Mouse (Mus musculus): Measurements from ENCODE around the gene Cyp1b1. TPM values are rescaled to one million over a fixed set of nuclear protein-coding genes. Genes with fewer than 3 reads are reported as not detected.

Cyp1b1 gene
- polyA plus RNA-seq, 2 experiments, result 1.8 to 2.5 TPM

DNA sequence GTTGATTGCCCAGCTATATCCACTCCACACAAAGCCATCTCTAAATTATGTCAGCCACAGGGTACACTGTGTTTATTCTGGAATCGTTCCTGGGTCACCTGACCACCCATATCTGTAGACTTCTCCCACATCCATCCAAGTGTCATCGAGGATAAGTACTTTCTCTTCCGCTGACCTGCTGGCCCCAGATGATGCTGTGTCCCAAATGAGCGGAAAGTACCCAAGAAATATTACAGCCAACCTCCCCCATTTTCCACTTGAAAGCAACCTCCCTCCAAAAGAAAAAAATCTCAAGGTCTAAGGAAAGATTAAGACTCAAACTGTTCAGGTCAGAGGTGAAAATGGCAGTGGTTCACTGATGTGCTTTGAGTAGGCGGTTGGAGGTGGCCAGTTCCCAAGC lies 27.8 kb upstream of the Cyp1b1 start:
- WGBS, result 84% methylated on average over 5 of the region's 5 CpGs
- no peak overlapping the region for H3K4me3 ChIP-seq (replicated peaks; ENCODE audit: low read length)

DNA sequence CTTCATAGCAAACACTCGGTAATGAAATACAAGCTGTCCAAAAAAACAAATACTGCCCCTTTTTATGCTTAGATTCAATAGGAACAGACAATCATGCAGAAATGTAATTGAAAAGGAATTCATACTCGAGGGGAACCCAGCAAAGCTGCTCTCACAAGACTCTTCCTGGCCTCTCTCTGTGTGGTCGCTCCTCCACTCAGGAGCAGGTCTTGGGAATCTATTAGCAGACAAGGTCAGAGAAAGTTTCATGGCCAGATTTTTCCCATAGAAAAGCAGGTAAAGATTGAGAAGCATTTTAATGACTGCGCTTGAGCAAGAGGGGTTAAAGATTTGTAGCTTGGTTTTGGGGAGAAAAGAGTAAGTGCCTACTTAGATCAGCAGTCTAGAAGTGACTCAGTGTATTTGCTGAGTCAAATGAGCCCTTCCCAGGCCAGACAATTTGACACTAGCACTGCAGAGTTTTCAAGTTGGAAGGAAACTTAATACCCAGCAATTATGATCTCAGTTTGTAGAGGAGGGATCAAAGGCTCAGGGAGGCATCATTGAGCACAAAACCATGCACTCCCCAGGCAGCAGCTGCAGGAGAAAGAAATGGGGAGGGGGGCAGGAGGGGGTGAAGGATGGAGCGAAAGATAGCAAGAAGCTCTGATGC lies 24.1 kb upstream of the Cyp1b1 start:
- Histone ChIP-seq H3K4me1 (ENCODE audit: control insufficient read depth, insufficient read depth, low read length) (peaks cover 10% of the 10 kb centered on the region), H3K27ac (replicated peaks; ENCODE audit: low read depth, low read length) (no peak overlapping the region), H3K9ac (ENCODE audit: low read depth, low read length, severe bottlenecking) (no peak overlapping the region), H3K36me3 (ENCODE audit: control insufficient read depth, insufficient read depth, low read length) (no peaks in the 10 kb centered on the region), H3K4me2 (replicated peaks; ENCODE audit: low read depth, low read length, severe bottlenecking) (no peak overlapping the region), H3K9me3 (ENCODE audit: control insufficient read depth, low read length) (no peaks in the 10 kb centered on the region), H3K4me3 (replicated peaks; ENCODE audit: low read length) (no peak overlapping the region), H3K27me3 (ENCODE audit: control insufficient read depth, insufficient read depth, low read length) (no peaks in the 10 kb centered on the region)
- DNase-seq (ENCODE audit: low spot score), result no peak
- no peak for TF ChIP-seq POLR2A (IDR thresholded peaks at IDR 0.05; ENCODE audit: borderline replicate concordance, extremely low read depth, insufficient read depth, insufficient read length)
- peak; percentile 44; the same call in 1 of the 2 replicates for ATAC-seq (ENCODE audit: low FRiP score, low read depth)
- 28% methylated on average over 5 of the region's 5 CpGs for WGBS

More for the DNA sequence above, 27.8 kb upstream of the Cyp1b1 start:
- TF ChIP-seq POLR2A (IDR thresholded peaks at IDR 0.05; ENCODE audit: borderline replicate concordance, extremely low read depth, insufficient read depth, insufficient read length), result no peak
- ATAC-seq (ENCODE audit: low FRiP score, low read depth) (no peak), DNase-seq (ENCODE audit: low spot score) (no peak)
- Histone ChIP-seq H3K9ac (ENCODE audit: low read depth, low read length, severe bottlenecking) (no peak overlapping the region), H3K27ac (replicated peaks; ENCODE audit: low read depth, low read length) (no peak overlapping the region), H3K4me1 (ENCODE audit: control insufficient read depth, insufficient read depth, low read length) (peaks cover 10% of the 10 kb centered on the region; the same call in 1 of the 2 replicates), H3K4me2 (replicated peaks; ENCODE audit: low read depth, low read length, severe bottlenecking) (no peak overlapping the region), H3K27me3 (ENCODE audit: control insufficient read depth, insufficient read depth, low read length) (no peaks in the 10 kb centered on the region), H3K9me3 (ENCODE audit: control insufficient read depth, low read length) (no peaks in the 10 kb centered on the region), H3K36me3 (ENCODE audit: control insufficient read depth, insufficient read depth, low read length) (no peaks in the 10 kb centered on the region)

DNA sequence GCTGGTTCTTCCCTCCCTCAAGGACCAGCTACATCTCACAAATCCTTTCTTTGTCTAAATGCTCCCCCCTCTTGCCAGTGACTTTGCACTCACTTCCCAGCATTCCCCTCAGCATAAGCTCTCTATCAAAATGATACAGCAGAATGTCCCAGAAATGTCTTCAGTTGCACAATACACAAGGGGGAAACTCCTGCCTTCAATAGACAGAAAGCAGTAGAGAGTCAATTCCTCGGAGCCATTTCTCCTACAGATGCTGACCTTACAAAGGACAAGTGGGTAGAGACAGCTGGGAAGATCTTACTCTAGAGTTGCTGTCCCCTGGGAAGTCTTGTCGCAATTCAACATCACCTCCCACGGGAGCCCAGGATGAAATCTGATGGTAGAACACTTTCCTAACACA lies 22.7 kb upstream of the Cyp1b1 start:
- DNase-seq (ENCODE audit: low spot score) (no peak), ATAC-seq (ENCODE audit: low FRiP score, low read depth) (no peak)
- no peak overlapping the region for H3K9ac ChIP-seq (ENCODE audit: low read depth, low read length, severe bottlenecking)
- H3K4me1 ChIP-seq (ENCODE audit: control insufficient read depth, insufficient read depth, low read length), result peaks cover 16% of the 10 kb centered on the region
- no peak overlapping the region for H3K4me2 ChIP-seq (replicated peaks; ENCODE audit: low read depth, low read length, severe bottlenecking)
- no peak overlapping the region for H3K27ac ChIP-seq (replicated peaks; ENCODE audit: low read depth, low read length)
- no peak overlapping the region for H3K4me3 ChIP-seq (replicated peaks; ENCODE audit: low read length)
- H3K9me3 ChIP-seq (ENCODE audit: control insufficient read depth, low read length), result no peaks in the 10 kb centered on the region
- 70% methylated on average over 3 of the region's 3 CpGs for WGBS
- TF ChIP-seq POLR2A (IDR thresholded peaks at IDR 0.05; ENCODE audit: borderline replicate concordance, extremely low read depth, insufficient read depth, insufficient read length), result no peak
- no peaks in the 10 kb centered on the region for H3K36me3 ChIP-seq (ENCODE audit: control insufficient read depth, insufficient read depth, low read length)
- H3K27me3 ChIP-seq (ENCODE audit: control insufficient read depth, insufficient read depth, low read length), result peaks cover 9% of the 10 kb centered on the region; the same call in 1 of the 2 replicates

DNA sequence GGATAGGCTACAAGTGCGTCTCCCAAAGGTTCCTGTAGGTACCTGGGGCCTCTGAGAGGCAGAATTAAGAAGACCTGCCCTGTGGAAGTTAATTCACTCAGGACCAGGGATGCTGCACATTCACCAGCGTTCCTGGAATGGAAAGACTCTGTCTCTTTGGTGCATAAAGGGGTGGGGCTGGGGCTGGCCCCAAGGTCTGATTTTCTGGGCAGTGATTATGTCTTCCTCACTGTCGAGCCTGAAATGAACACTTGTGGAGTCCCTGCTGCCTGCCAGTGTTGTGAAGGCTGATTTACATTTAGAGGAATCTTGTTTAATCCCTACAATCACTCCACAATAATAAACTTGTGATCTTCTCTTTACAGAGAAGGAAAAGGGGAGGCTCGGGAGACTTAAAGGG lies 18.2 kb upstream of the Cyp1b1 start:
- 44% methylated on average over 4 of the region's 4 CpGs for WGBS
- Histone ChIP-seq H3K4me1 (ENCODE audit: control insufficient read depth, insufficient read depth, low read length) (peaks cover 26% of the 10 kb centered on the region), H3K27ac (replicated peaks; ENCODE audit: low read depth, low read length) (no peak overlapping the region), H3K36me3 (ENCODE audit: control insufficient read depth, insufficient read depth, low read length) (no peaks in the 10 kb centered on the region), H3K4me2 (replicated peaks; ENCODE audit: low read depth, low read length, severe bottlenecking) (no peak overlapping the region), H3K27me3 (ENCODE audit: control insufficient read depth, insufficient read depth, low read length) (peaks cover 35% of the 10 kb centered on the region), H3K9ac (ENCODE audit: low read depth, low read length, severe bottlenecking) (no peak overlapping the region), H3K9me3 (ENCODE audit: control insufficient read depth, low read length) (no peaks in the 10 kb centered on the region), H3K4me3 (replicated peaks; ENCODE audit: low read length) (no peak overlapping the region)
- TF ChIP-seq POLR2A (IDR thresholded peaks at IDR 0.05; ENCODE audit: borderline replicate concordance, extremely low read depth, insufficient read depth, insufficient read length), result no peak
- no peak for ATAC-seq (ENCODE audit: low FRiP score, low read depth)
- no peak for DNase-seq (ENCODE audit: low spot score)

DNA sequence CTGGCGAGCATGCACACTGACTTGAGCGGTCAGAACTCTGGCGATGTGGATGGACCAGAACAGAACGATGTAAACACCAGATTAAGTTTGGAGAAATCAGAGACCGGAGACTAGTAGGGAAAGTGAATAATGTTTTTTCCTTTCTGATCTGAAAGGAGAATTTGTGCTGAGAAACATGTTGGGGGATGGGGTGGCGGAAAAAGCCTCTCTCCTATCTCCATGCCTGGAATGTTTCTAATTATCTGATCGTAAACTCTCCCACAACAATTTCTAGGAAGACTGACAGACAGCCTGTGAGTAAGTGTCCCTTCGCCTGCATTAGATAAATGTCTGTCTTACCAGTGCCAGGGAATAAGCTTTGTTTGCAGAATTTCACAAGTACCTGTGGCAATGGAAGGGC lies 16.1 kb upstream of the Cyp1b1 start:
- no peak overlapping the region for H3K4me2 ChIP-seq (replicated peaks; ENCODE audit: low read depth, low read length, severe bottlenecking)
- ATAC-seq (ENCODE audit: low FRiP score, low read depth) (no peak), DNase-seq (ENCODE audit: low spot score) (no peak)
- H3K36me3 ChIP-seq (ENCODE audit: control insufficient read depth, insufficient read depth, low read length), result no peaks in the 10 kb centered on the region
- peaks cover 30% of the 10 kb centered on the region for H3K4me1 ChIP-seq (ENCODE audit: control insufficient read depth, insufficient read depth, low read length)
- no peaks in the 10 kb centered on the region for H3K9me3 ChIP-seq (ENCODE audit: control insufficient read depth, low read length)
- no peak overlapping the region for H3K9ac ChIP-seq (ENCODE audit: low read depth, low read length, severe bottlenecking)
- TF ChIP-seq POLR2A (IDR thresholded peaks at IDR 0.05; ENCODE audit: borderline replicate concordance, extremely low read depth, insufficient read depth, insufficient read length), result no peak
- no peak overlapping the region for H3K27ac ChIP-seq (replicated peaks; ENCODE audit: low read depth, low read length)
- 10% methylated on average over 8 of the region's 8 CpGs for WGBS
- H3K4me3 ChIP-seq (replicated peaks; ENCODE audit: low read length), result no peak overlapping the region
- H3K27me3 ChIP-seq (ENCODE audit: control insufficient read depth, insufficient read depth, low read length), result peaks cover 42% of the 10 kb centered on the region
